Mouse (Mus musculus): Measurements from ENCODE around the gene Tube1.

DNA sequence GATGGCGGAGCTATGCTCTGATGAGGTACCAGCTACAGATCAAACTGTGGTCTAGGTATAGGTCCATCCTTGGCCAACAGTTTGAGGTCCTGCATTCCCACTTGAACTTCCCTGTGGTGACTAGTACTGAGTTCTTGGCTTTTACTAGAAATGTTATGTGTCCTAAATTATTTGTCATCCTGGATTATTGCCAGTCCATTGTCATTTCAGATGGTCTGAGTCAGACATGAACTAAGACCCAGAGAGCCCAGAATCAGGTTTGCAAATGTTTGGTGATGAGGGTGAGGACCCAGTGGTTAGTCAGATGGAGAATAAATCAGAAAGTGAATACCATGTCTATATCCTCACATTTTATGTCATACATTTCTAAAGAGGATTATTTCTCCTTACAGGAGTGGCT lies 23.5 kb downstream of the Tube1 start:
- TF ChIP-seq CTCF (IDR thresholded peaks at IDR 0.05) (no peak), EP300 (IDR thresholded peaks at IDR 0.05) (no peak)

Measured in lung, postnatal 0 days (tissue).